Mouse (Mus musculus): ENCODE data around the gene Tas2r143.

- TF ChIP-seq CTCF (IDR thresholded peaks at IDR 0.05; ENCODE audit: low read depth) (no peak), EP300 (optimal IDR thresholded peaks at IDR 0.05) (no peak)
Observed at GRCm38 (mm10) chr6:42355366-42355765, 44.7 kb upstream of the Tas2r143 start.
